Mouse (Mus musculus) small intestine, adult 2 months (tissue): ENCODE data around the gene Fnbp1.

Source experiments
- CTCF ChIP-seq: fragments of 200-500 bp; IDR thresholded peaks from 2 replicates; pipeline ENCODE4 v1.5.1; 2012; ENCODE audit warnings: low read depth, mild to moderate bottlenecking, control low read depth, inconsistent platforms, low read length, moderate library complexity, mixed read lengths; ENCODE audit not compliant: insufficient replicate concordance, insufficient read length; ENCODE audit errors: extremely low read depth
- POLR2A ChIP-seq: fragments of 200-500 bp; IDR thresholded peaks from 2 replicates; pipeline ENCODE4 v1.6.1; 2012; ENCODE audit warnings: low read depth, mild to moderate bottlenecking, control low read depth, inconsistent platforms, low read length, moderate library complexity

DNA sequence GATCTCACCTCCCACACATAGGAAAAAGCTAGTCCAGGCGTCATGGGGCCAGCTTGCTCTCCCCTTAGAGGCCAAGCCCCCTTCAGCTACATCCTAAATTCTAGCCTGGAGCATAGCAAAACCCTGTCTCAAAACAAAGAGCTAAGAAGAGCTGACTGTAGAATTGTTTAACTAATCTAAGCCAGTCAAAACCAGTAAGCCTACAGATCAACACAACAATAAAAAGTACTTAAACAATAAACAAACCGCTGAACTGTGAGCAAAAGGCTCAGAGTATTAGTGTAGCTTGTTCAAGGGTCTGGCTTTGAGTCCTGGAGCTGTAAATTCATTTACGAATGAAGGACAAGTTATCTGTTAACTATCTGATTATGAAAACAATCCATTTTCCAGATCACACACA is 50.6 kb downstream of the Fnbp1 start:
- TF ChIP-seq CTCF (no peak), POLR2A (no peak)
